22 mouse cellular contexts compared by ENCODE assay signal in genomic region chr5:35029303-35029702, GRCm38 (mm10). TPM values are rescaled to one million over a fixed set of nuclear protein-coding genes. Genes with fewer than 3 reads are reported as not detected.
"Had no signal": no experiment of that assay in that cellular context is flagged by ENCODE, and none has a peak within 500 bp of the region (broad histone marks: within the 10 kb centered on the region; RNA-seq: fewer than 3 reads in every experiment).

No protein-coding gene starts in this region.

- H3K9me3 ChIP-seq: liver, embryonic 13.5 days; lung, embryonic 15.5 days; megakaryocyte, embryonic 14.5 days; midbrain, embryonic 10.5 days; midbrain, embryonic 13.5 days; neural tube, embryonic 13.5 days had no signal

- DNase-seq: kidney, adult 9 months; kidney, postnatal 14 days; kidney, postnatal 4 days; layer of hippocampus, adult 9-11 months; liver, embryonic 13.5 days; lung, postnatal 10 days; lung, postnatal 36 days; retina, postnatal 1 day; right cerebral cortex, postnatal 25 days; spleen, adult 18-20 months; thymus, adult 18-20 months; thymus, postnatal 36 days had no signal

- H3K4me2 ChIP-seq: liver, embryonic 13.5 days; lung, embryonic 15.5 days; midbrain, embryonic 13.5 days; neural tube, embryonic 13.5 days had no signal

- ATAC-seq: midbrain, embryonic 13.5 days; midbrain, embryonic 16.5 days had no signal

- H3K27ac ChIP-seq: left cerebral cortex, adult 2 months; liver, embryonic 13.5 days; lung, embryonic 15.5 days; midbrain, embryonic 10.5 days; midbrain, embryonic 13.5 days; neural tube, embryonic 13.5 days had no signal

- H3K4me3 ChIP-seq: left cerebral cortex, adult 2 months; liver, embryonic 13.5 days; lung, embryonic 15.5 days; midbrain, embryonic 10.5 days; midbrain, embryonic 13.5 days; myocyte; neural tube, embryonic 13.5 days had no signal

- H3K27me3 ChIP-seq: liver, embryonic 13.5 days; lung, embryonic 15.5 days; megakaryocyte, embryonic 14.5 days; midbrain, embryonic 13.5 days; neural tube, embryonic 13.5 days had no signal

- H3K9ac ChIP-seq: liver, embryonic 13.5 days; lung, embryonic 15.5 days; midbrain, embryonic 13.5 days; neural tube, embryonic 13.5 days had no signal

- H3K4me1 ChIP-seq: lung, embryonic 15.5 days; midbrain, embryonic 13.5 days; neural tube, embryonic 13.5 days had no signal

RNA-seq across cellular contexts. Expression of gene Hgfac, which starts 12.0 kb away (rescaled TPM):
- total RNA-seq: monocyte, adult 5-6 weeks; neutrophil, adult 5-6 weeks had no signal

RNA-seq across cellular contexts. Expression of gene Dok7, which starts 27.3 kb away (rescaled TPM):
- total RNA-seq: monocyte, adult 5-6 weeks; neutrophil, adult 5-6 weeks had no signal
